Mouse (Mus musculus) cortical plate, adult 2 months (tissue): Measurements from ENCODE around the gene Olfr411. TPM values are rescaled to one million over a fixed set of nuclear protein-coding genes. Genes with fewer than 3 reads are reported as not detected.

Experiments used
- H3K27ac ChIP-seq: fragments of 200-500 bp; 2 replicates; pipeline ENCODE4 v1.5.1; 2012; ENCODE audit warnings: low read length, control low read depth, inconsistent platforms; ENCODE audit not compliant: insufficient read depth
- H3K4me1 ChIP-seq: fragments of 200-500 bp; 2 replicates; pipeline ENCODE4 v1.6.1; 2011; ENCODE audit warnings: low read length; ENCODE audit not compliant: control insufficient read depth, insufficient read depth
- H3K4me3 ChIP-seq: fragments of 200-500 bp; 2 replicates; pipeline ENCODE4 v1.5.1; 2011; ENCODE audit warnings: mild to moderate bottlenecking, low read length, control low read depth; ENCODE audit not compliant: insufficient read depth
- CTCF ChIP-seq: fragments of 200-500 bp; IDR thresholded peaks from 2 replicates; pipeline ENCODE4 v1.5.1; 2011; ENCODE audit warnings: mild to moderate bottlenecking, control low read depth, low read length; ENCODE audit not compliant: insufficient read depth; ENCODE audit errors: extremely low read depth
- POLR2A ChIP-seq: fragments of 200-500 bp; IDR thresholded peaks from 2 replicates; pipeline ENCODE4 v1.6.1; 2011; ENCODE audit warnings: mild to moderate bottlenecking, low read length, control low read depth; ENCODE audit not compliant: insufficient read depth; ENCODE audit errors: extremely low read depth
- polyA plus RNA-seq: library from polyadenylated mRNA; depleted of rRNA; stranded (reverse); fragments of >200 nt; gene quantifications from 2 replicates; pipeline ENCODE4 v1.2.3, GENCODE M21; 2012; rRNA removed

Olfr411 gene
- polyA plus RNA-seq, result not detected in 2 replicates

GRCm38 (mm10) chr11:74352550-74352949 lies at the start of gene Olfr411:
Gene Olfr411, minus strand, starts transcription at chr11:74352650.
- no peaks in the 10 kb centered on the region for H3K4me1 ChIP-seq
- no peak for TF ChIP-seq POLR2A
- TF ChIP-seq CTCF, result no peak
- H3K27ac ChIP-seq, result no peak within 1 kb of the TSS
- no peak within 1 kb of the TSS for H3K4me3 ChIP-seq

GRCm38 (mm10) chr11:74402126-74402525 lies 49.7 kb upstream of the Olfr411 start:
- Histone ChIP-seq H3K4me1 (no peaks in the 10 kb centered on the region), H3K4me3 (no peak overlapping the region), H3K27ac (no peak overlapping the region)
- TF ChIP-seq CTCF, result peak; percentile 57
- TF ChIP-seq POLR2A, result no peak

- no peak overlapping the region for H3K4me3 ChIP-seq
- H3K4me1 ChIP-seq, result peaks cover 3% of the 10 kb centered on the region; the same call in 1 of the 2 replicates
- H3K27ac ChIP-seq, result no peak overlapping the region
- TF ChIP-seq POLR2A (no peak), CTCF (no peak)
Measured at GRCm38 (mm10) chr11:74395583-74395982, 43.1 kb upstream of the Olfr411 start.

GRCm38 (mm10) chr11:74393489-74393888 lies 41.0 kb upstream of the Olfr411 start:
- peaks cover 3% of the 10 kb centered on the region; the same call in 1 of the 2 replicates for H3K4me1 ChIP-seq
- TF ChIP-seq POLR2A (no peak), CTCF (no peak)
- no peak overlapping the region for H3K27ac ChIP-seq
- no peak overlapping the region for H3K4me3 ChIP-seq

- no peak overlapping the region for H3K27ac ChIP-seq
- no peak overlapping the region for H3K4me3 ChIP-seq
- H3K4me1 ChIP-seq, result peaks cover 3% of the 10 kb centered on the region; the same call in 1 of the 2 replicates
- TF ChIP-seq CTCF, result no peak
- no peak for TF ChIP-seq POLR2A
Measured at GRCm38 (mm10) chr11:74392903-74393302, 40.5 kb upstream of the Olfr411 start.

GRCm38 (mm10) chr11:74391899-74392298 lies 39.4 kb upstream of the Olfr411 start:
- no peak overlapping the region for H3K27ac ChIP-seq
- TF ChIP-seq CTCF (no peak), POLR2A (no peak)
- no peak overlapping the region for H3K4me3 ChIP-seq
- H3K4me1 ChIP-seq, result peaks cover 3% of the 10 kb centered on the region; the same call in 1 of the 2 replicates

GRCm38 (mm10) chr11:74387203-74387602 lies 34.8 kb upstream of the Olfr411 start:
- TF ChIP-seq POLR2A (no peak), CTCF (no peak)
- no peaks in the 10 kb centered on the region for H3K4me1 ChIP-seq
- H3K4me3 ChIP-seq, result no peak overlapping the region
- H3K27ac ChIP-seq, result no peak overlapping the region

- H3K4me3 ChIP-seq, result no peak overlapping the region
- H3K4me1 ChIP-seq, result no peaks in the 10 kb centered on the region
- no peak overlapping the region for H3K27ac ChIP-seq
- no peak for TF ChIP-seq CTCF
- TF ChIP-seq POLR2A, result no peak
Measured at GRCm38 (mm10) chr11:74385674-74386073, 33.2 kb upstream of the Olfr411 start.

- no peak overlapping the region for H3K27ac ChIP-seq
- H3K4me3 ChIP-seq, result no peak overlapping the region
- TF ChIP-seq CTCF, result no peak
- no peak for TF ChIP-seq POLR2A
- peaks cover 2% of the 10 kb centered on the region; the same call in 1 of the 2 replicates for H3K4me1 ChIP-seq
Measured at GRCm38 (mm10) chr11:74379166-74379873, 26.9 kb upstream of the Olfr411 start.

GRCm38 (mm10) chr11:74376847-74377246 lies 24.4 kb upstream of the Olfr411 start:
- TF ChIP-seq POLR2A (no peak), CTCF (peak; percentile 95)
- Histone ChIP-seq H3K4me1 (peaks cover 2% of the 10 kb centered on the region; the same call in 1 of the 2 replicates), H3K4me3 (no peak overlapping the region), H3K27ac (no peak overlapping the region)
